Mouse (Mus musculus) ES-E14 (cell line): Measurements from ENCODE around the gene Ahr.

Source experiments
- CHD2 ChIP-seq: IDR thresholded peaks from 2 replicates; pipeline ENCODE4 v1.6.1; 2014; ENCODE audit warnings: mild to moderate bottlenecking, low read depth, low read length, inconsistent platforms
- HCFC1 ChIP-seq: IDR thresholded peaks from 2 replicates; pipeline ENCODE4 v1.6.1; 2012; ENCODE audit warnings: low read length, inconsistent platforms, borderline replicate concordance; ENCODE audit not compliant: insufficient read depth
- MAFK ChIP-seq: IDR thresholded peaks from 2 replicates; pipeline ENCODE4 v1.6.1; 2014; ENCODE audit warnings: mild to moderate bottlenecking, low read depth, low read length, inconsistent platforms; ENCODE audit not compliant: insufficient read depth
- ZC3H11A ChIP-seq: IDR thresholded peaks from 2 replicates; pipeline ENCODE4 v1.6.1; 2012; ENCODE audit warnings: low read depth, mild to moderate bottlenecking, inconsistent platforms, low read length, borderline replicate concordance
- ZNF384 ChIP-seq: IDR thresholded peaks from 2 replicates; pipeline ENCODE4 v1.6.1; 2012; ENCODE audit warnings: low read depth, low read length, inconsistent platforms

DNA sequence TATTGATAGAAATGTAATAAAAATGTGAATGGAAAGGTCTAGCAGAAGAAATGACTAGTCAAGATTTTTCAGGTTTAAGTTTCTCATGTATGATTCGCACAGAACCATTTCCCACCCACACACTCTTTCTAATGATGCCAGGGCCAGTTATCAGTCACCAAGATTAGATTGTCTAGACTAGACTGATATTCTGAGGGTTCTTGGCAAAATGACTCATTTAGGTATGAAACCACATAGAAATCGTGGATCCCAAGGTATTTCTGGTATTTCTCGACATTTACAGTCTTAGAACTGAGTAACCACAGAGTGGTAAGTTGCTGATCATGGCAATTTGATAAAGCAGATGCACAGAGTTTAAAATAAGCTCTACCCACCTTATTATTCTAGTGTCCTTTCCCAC lies 28.0 kb upstream of the Ahr start:
- no peak for TF ChIP-seq ZNF384
- TF ChIP-seq CHD2 = no peak
- no peak for TF ChIP-seq MAFK
- no peak for TF ChIP-seq HCFC1
- no peak for TF ChIP-seq ZC3H11A
